Mouse (Mus musculus) ES-Bruce4 (cell line): ENCODE measurements at regions not wholly inside any gene's neighbourhood (a gene's known extent, or its start where the extent isn't known, plus 50 kb on each side); places are given as distances from the start of the nearest gene placed in this dataset.

Source experiments
- H3K27ac ChIP-seq: 2 replicates; pipeline ENCODE4 v1.5.1; 2012; ENCODE audit warnings: low read length, inconsistent platforms; ENCODE audit not compliant: insufficient read depth
- H3K27me3 ChIP-seq: 2 replicates; pipeline ENCODE4 v1.6.1; 2012; ENCODE audit warnings: mild to moderate bottlenecking, low read length, inconsistent platforms; ENCODE audit not compliant: control insufficient read depth, poor library complexity, insufficient read depth, severe bottlenecking
- H3K36me3 ChIP-seq: 2 replicates; pipeline ENCODE4 v1.6.1; 2012; ENCODE audit warnings: inconsistent platforms, mild to moderate bottlenecking, low read length, moderate library complexity; ENCODE audit not compliant: control insufficient read depth, poor library complexity, insufficient read depth, severe bottlenecking
- H3K4me1 ChIP-seq: one replicate; pipeline ENCODE4 v1.8.1; 2011; ENCODE audit warnings: low read length; ENCODE audit not compliant: control insufficient read depth, insufficient read depth
- H3K4me3 ChIP-seq: 2 replicates; pipeline ENCODE4 v1.5.1; 2011; ENCODE audit warnings: low read depth, mild to moderate bottlenecking, low read length
- H3K9ac ChIP-seq: 2 replicates; pipeline ENCODE4 v1.6.1; 2012; ENCODE audit warnings: low read depth, mild to moderate bottlenecking, inconsistent platforms; ENCODE audit not compliant: poor library complexity, severe bottlenecking
- H3K9me3 ChIP-seq: replicated peaks from 2 replicates; pipeline ENCODE4 v1.6.1; 2012; ENCODE audit warnings: mild to moderate bottlenecking, low read length, inconsistent platforms; ENCODE audit not compliant: control insufficient read depth, poor library complexity, insufficient read depth, severe bottlenecking
- CTCF ChIP-seq: IDR thresholded peaks from one replicate; pipeline ENCODE4 v1.8.1; 2011; ENCODE audit warnings: low read depth, low read length
- EP300 ChIP-seq: IDR thresholded peaks from 2 replicates; pipeline ENCODE4 v1.6.1; 2011; ENCODE audit warnings: low read depth, low read length; ENCODE audit not compliant: insufficient read depth
- POLR2A ChIP-seq: IDR thresholded peaks from one replicate; pipeline ENCODE4 v1.8.1; 2011; ENCODE audit warnings: low read length; ENCODE audit not compliant: insufficient read depth

DNA sequence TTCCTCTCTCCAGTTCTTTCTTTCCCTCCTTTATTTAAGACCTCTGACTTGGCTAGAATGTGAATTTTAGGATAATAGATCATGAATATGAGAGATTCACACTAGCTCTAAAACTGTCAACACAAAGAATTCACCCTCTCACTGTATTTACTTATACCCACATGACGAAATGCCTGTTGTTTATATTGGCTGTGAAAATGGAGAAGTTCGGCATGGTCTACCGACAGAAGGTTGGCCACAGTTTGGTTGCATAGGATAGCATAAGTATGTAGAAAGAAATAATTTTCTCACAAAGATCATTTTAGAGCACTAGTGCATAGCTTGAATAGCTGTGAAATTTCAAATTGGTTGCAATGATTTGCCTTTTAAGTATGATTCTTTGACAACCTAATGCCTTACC lies 237.2 kb upstream of the Prdm1 start:
- no peaks in the 10 kb centered on the region for H3K4me1 ChIP-seq
- H3K27me3 ChIP-seq = no peaks in the 10 kb centered on the region
- H3K27ac ChIP-seq = no peak overlapping the region
- no peaks in the 10 kb centered on the region for H3K36me3 ChIP-seq
- no peak overlapping the region for H3K4me3 ChIP-seq
- H3K9me3 ChIP-seq = no peaks in the 10 kb centered on the region
- H3K9ac ChIP-seq = no peak overlapping the region
- TF ChIP-seq EP300 = no peak
- TF ChIP-seq POLR2A = no peak

DNA sequence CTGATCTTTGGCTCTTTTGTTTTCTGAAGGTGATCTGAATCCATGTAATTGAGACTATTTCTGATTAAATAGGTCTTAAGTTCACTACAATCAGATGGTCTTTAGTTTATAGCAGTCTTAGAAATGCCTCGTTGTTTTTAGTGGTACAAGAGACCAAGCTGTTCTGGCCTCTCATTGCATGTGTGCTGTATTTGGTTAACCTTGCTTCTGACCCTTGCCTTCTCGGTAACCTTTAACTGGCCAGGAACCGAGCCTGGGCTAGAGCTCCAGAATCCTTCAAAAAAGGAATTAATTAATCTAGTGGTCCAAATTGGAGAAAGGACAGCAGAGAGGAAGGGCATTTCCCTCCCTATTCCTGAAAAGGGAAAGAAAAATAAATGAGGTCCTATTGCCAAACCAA lies 234.8 kb upstream of the Prdm1 start:
- Histone ChIP-seq H3K9me3 (no peaks in the 10 kb centered on the region), H3K27me3 (no peaks in the 10 kb centered on the region), H3K9ac (no peak overlapping the region), H3K4me1 (no peaks in the 10 kb centered on the region), H3K27ac (no peak overlapping the region), H3K36me3 (no peaks in the 10 kb centered on the region), H3K4me3 (no peak overlapping the region)
- no peak for TF ChIP-seq EP300
- no peak for TF ChIP-seq POLR2A
- TF ChIP-seq CTCF = no peak

DNA sequence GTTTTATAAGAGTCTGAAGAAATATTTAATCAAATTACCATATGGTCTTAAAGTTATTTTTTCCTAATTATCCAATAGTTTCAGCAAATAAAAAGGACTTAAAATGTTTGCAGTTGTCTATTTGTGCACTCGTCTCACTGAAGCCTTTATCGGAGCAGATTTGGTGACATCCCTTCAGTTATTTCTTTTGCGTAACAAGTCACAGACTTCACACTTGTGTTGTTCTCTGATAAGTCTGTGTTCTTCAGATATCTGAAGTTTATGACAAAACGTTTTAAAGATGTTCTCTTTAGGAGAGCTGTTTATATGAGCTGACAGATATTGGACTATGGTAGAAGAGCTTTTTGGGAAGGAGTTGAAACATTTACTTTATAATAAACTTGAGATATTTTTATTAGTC lies 233.8 kb upstream of the Prdm1 start:
- no peaks in the 10 kb centered on the region for H3K36me3 ChIP-seq
- H3K9me3 ChIP-seq = no peaks in the 10 kb centered on the region
- H3K27ac ChIP-seq = no peak overlapping the region
- H3K27me3 ChIP-seq = no peaks in the 10 kb centered on the region
- H3K4me1 ChIP-seq = no peaks in the 10 kb centered on the region
- TF ChIP-seq EP300 = no peak
- TF ChIP-seq CTCF = no peak
- TF ChIP-seq POLR2A = no peak
- H3K4me3 ChIP-seq = no peak overlapping the region
- no peak overlapping the region for H3K9ac ChIP-seq

DNA sequence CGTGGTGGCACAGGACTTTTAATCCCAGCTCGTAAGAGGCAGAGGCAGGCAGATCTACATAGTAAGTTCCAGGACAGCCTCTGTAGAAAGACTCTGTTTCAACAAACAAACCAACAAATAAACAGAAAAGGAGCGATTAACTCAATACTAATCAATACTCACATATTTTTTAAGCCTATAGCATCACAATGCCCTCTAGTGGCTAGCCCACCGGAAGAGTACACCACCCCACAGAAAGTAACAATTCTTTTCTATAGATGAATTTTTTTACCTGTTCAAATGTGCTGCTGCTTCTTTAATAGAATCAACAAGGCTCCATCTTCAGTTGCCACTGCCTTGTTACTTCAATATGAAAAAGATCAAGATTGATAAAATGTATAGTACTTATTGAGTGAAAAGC lies 233.0 kb upstream of the Prdm1 start:
- H3K27ac ChIP-seq = no peak overlapping the region
- H3K9me3 ChIP-seq = no peaks in the 10 kb centered on the region
- no peaks in the 10 kb centered on the region for H3K4me1 ChIP-seq
- no peak overlapping the region for H3K9ac ChIP-seq
- TF ChIP-seq POLR2A (no peak), CTCF (no peak), EP300 (no peak)
- H3K36me3 ChIP-seq = no peaks in the 10 kb centered on the region
- H3K4me3 ChIP-seq = no peak overlapping the region
- H3K27me3 ChIP-seq = no peaks in the 10 kb centered on the region

DNA sequence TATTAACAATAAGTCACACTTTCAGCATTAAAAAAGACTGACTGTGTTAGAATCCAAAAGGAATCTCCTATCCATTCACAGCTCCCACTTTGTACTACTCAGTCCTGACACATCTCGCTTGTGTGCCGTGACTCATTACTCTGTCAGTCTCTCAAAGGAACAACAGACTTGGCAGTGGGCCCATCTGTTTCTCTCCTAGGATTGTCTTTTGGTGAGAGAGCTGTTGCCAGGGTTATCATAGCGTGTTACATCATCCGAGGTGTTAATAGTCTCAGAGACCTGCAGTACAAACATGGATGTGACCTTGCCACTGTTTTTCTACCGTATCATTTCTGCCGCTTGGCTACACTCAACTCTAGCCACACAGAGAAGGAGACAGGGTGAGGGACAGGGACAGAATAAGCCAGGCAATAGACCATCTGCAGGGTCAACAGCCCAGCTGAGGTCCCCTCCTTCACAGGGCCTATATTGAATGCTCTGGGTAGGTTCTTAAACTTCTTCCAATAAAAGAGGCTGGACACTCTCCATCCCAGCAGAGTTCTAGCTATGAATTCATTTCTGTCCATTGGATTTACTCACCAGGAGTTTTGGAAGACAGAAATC lies 227.2 kb upstream of the Prdm1 start:
- Histone ChIP-seq H3K27ac (no peak overlapping the region), H3K9ac (no peak overlapping the region), H3K4me1 (no peaks in the 10 kb centered on the region), H3K36me3 (no peaks in the 10 kb centered on the region), H3K4me3 (no peak overlapping the region), H3K9me3 (no peaks in the 10 kb centered on the region), H3K27me3 (no peaks in the 10 kb centered on the region)
- TF ChIP-seq POLR2A (no peak), EP300 (no peak), CTCF (no peak)

DNA sequence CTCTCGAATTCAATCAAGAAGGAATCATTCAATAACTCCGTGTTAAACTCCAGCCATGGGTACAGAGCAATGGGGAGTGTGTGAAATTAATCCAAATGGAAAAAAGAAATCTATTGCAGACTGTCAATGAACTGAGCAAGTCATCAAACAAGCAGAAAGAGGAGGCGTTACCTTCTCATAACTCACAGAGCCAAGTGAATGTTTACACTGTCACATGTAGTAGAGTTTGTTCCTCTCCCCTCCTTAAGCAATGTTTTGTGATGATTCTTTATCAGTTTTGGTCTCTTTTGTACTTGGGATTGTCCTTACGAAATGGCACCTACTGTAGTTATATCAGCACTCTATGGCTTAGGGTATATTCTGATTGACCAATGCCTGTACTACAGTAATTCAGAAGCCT lies 226.6 kb upstream of the Prdm1 start:
- no peak overlapping the region for H3K27ac ChIP-seq
- H3K4me3 ChIP-seq = no peak overlapping the region
- H3K36me3 ChIP-seq = no peaks in the 10 kb centered on the region
- no peaks in the 10 kb centered on the region for H3K27me3 ChIP-seq
- TF ChIP-seq POLR2A (no peak), EP300 (no peak), CTCF (no peak)
- H3K9ac ChIP-seq = no peak overlapping the region
- no peaks in the 10 kb centered on the region for H3K4me1 ChIP-seq
- H3K9me3 ChIP-seq = no peaks in the 10 kb centered on the region
